Mouse (Mus musculus) lung, adult 2 months (tissue): ENCODE results near the gene Arpc4.

Experiments used
- CTCF ChIP-seq: fragments of 200-500 bp; IDR thresholded peaks from 2 replicates; pipeline ENCODE4 v1.5.1; 2011; ENCODE audit warnings: mild to moderate bottlenecking, low read length, control low read depth; ENCODE audit not compliant: insufficient read depth
- POLR2A ChIP-seq: fragments of 200-500 bp; IDR thresholded peaks from 2 replicates; pipeline ENCODE4 v1.6.1; 2011; ENCODE audit warnings: low read depth, mild to moderate bottlenecking, control low read depth, low read length, borderline replicate concordance; ENCODE audit errors: extremely low read depth

- TF ChIP-seq CTCF (no peak), POLR2A (no peak)
These were observed 50.1 kb downstream of the Arpc4 start for GRCm38 (mm10) chr6:113428006-113428405.
